Mouse (Mus musculus): Measurements from ENCODE around the gene Cdk18.

Gene Cdk18

DNA sequence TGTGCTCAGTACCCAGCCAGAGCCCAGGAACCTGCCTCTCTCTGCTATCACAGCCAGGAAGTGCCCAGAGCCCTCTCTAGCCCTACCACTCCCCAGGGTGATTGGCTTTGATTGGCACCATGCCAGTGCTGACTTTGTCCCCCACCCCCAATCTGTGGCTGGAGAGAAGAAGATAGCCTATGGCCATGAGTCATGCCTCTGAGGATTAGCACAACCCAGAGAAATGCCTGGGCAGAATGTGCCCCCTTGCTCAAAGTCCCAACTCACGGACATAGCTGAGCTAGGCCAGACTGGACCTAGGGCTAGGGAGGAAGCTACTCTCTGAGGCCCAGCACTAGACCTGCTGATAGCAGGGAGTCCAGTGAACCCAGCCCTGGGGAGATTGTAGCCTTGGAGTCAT is 10.7 kb upstream of the Cdk18 start:
- DNase-seq (ENCODE audit: extremely low spot score, low read depth, low spot score) = no peak

GRCm38 (mm10) chr1:132149410-132149809 is 9.9 kb upstream of the Cdk18 start:
- DNase-seq (ENCODE audit: extremely low spot score, low read depth, low spot score) = no peak

DNA sequence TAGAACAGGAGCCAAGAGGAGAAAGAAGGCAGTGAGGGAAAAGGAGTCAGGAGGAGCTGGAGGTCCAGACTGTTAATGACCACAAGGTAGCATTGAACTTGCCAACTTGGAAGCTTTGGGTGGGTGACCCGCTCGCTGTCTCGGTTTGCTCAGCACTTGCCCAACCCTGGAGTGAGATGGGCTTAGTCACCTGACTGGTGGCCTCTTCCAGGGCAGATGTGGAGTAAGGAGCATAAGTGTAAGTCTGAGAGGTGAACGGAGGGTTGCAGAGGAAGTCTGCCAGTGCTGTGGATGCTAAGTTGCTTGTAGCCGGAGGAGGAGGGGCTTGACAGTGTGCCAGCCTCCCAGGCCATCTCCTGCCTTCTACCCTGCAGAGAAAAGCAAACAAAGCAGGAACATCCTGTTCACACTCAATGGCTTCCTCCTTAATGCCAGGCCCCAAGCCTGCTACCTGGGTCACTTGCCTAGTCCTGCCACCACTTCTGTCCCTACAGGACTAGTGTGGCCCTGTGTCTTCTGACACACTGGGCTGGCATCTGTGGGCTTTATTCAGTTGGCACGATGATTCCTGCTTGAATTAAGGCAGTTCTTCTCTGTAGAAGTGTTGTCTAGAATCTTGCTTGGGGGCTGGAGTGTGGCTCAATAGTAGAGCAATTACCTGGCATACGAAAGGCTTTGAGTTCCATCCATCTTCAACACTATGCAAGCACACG is 6.6 kb upstream of the Cdk18 start:
- no peak for DNase-seq (ENCODE audit: extremely low spot score, low read depth, low spot score)

DNA sequence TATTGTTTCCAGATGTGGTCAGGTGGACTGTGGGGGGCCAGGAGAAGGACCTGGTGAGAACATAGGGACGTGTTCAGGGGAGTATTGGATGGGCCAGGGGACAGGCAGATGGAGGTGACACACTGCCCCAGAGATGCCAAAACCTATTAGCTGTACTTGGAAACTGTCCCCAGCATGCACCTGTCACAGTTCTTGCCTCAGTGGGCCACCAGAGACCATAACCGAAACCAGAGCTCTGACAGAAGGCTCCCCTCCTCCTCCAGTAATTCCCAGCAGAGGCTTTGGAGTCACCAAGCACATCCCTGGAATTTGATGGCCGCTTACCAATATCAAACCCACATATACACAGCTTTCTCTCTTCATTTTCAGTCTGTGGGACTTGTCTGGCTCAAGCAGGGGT is 5.4 kb upstream of the Cdk18 start:
- no peak for DNase-seq (ENCODE audit: extremely low spot score, low read depth, low spot score)

DNA sequence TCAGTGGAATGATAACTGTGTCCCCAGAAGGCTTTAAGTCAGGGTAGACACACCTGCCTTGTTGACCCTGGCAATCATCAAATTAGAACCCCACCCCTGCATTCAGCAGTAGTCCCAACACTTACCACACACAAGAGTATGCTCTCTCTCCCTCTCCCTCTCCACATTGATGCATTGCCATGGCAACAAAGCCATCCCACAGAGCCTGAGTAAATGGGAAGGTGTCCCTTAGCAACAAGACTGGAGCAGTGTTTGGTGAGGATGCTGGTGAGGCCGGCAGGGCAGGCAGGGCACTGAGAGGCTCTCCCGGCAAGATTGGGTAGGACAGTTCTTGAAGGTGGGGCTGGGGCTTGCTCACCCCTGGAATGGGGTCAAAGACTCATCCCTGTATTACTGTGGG is 4.7 kb upstream of the Cdk18 start:
- no peak for DNase-seq (ENCODE audit: extremely low spot score, low read depth, low spot score)

- DNase-seq (ENCODE audit: extremely low spot score, low read depth, low spot score) = no peak
Observed at GRCm38 (mm10) chr1:132143730-132144129, 4.2 kb upstream of the Cdk18 start.

- no peak for DNase-seq (ENCODE audit: extremely low spot score, low read depth, low spot score)
Observed at GRCm38 (mm10) chr1:132143079-132143478, 3.6 kb upstream of the Cdk18 start.

- no peak for DNase-seq (ENCODE audit: extremely low spot score, low read depth, low spot score)
Observed at GRCm38 (mm10) chr1:132141753-132142152, 2.3 kb upstream of the Cdk18 start.

- no peak for DNase-seq (ENCODE audit: extremely low spot score, low read depth, low spot score)
Observed at GRCm38 (mm10) chr1:132141166-132141565, 1.7 kb upstream of the Cdk18 start.

GRCm38 (mm10) chr1:132140574-132140973 is 1.1 kb upstream of the Cdk18 start:
- DNase-seq (ENCODE audit: extremely low spot score, low read depth, low spot score) = no peak

- DNase-seq (ENCODE audit: extremely low spot score, low read depth, low spot score) = no peak
Observed at GRCm38 (mm10) chr1:132140171-132140570, 687 bp upstream of the Cdk18 start.

GRCm38 (mm10) chr1:132138576-132139415 is 688 bp downstream of the Cdk18 start:
- DNase-seq (ENCODE audit: extremely low spot score, low read depth, low spot score) = no peak

- DNase-seq (ENCODE audit: extremely low spot score, low read depth, low spot score) = no peak
Observed at GRCm38 (mm10) chr1:132137935-132138575, 1.4 kb downstream of the Cdk18 start.

DNA sequence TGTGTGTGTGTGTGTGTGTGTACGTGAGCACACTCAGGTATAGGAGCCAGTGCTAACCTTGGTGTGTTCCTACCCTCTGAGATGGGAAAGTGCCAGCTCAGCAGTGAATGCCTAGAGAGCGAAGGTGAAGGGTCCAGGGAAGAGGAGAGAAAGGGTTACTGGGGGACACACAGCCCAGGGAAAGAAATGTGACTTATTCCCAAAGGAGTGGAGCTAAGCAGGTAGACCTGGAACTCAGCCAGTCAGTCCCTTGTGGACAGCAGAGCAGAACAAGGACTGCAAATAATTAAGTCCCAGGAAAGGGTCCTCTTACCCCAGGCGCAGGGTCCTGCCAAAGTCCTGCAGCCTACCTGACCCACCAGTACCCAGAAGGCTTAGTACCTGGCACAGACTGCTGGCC is 2.6 kb downstream of the Cdk18 start:
- DNase-seq (ENCODE audit: extremely low spot score, low read depth, low spot score) = no peak

GRCm38 (mm10) chr1:132135631-132136030 is 3.9 kb downstream of the Cdk18 start:
- DNase-seq (ENCODE audit: extremely low spot score, low read depth, low spot score) = no peak

DNA sequence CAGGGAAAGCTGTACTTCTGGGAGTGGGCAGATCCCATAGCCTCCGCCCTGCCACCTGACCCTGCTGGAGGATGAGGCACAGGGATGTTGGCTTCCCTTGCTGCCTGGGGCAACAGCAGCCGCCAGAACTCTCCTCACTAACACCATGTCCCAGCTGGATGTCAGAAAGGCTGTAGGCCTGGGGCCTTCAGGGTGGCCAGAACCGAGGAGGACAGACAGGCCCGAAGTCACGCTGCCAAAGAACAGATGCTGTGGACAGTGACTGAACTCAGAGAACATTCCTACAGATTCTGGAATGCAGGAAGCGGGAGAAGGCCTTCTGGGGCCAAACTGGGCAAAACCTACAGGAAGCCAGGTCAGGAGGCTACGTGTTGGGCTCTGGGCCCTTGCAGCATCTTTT is 11.2 kb downstream of the Cdk18 start:
- DNase-seq (ENCODE audit: extremely low spot score, low read depth, low spot score) = no peak

DNA sequence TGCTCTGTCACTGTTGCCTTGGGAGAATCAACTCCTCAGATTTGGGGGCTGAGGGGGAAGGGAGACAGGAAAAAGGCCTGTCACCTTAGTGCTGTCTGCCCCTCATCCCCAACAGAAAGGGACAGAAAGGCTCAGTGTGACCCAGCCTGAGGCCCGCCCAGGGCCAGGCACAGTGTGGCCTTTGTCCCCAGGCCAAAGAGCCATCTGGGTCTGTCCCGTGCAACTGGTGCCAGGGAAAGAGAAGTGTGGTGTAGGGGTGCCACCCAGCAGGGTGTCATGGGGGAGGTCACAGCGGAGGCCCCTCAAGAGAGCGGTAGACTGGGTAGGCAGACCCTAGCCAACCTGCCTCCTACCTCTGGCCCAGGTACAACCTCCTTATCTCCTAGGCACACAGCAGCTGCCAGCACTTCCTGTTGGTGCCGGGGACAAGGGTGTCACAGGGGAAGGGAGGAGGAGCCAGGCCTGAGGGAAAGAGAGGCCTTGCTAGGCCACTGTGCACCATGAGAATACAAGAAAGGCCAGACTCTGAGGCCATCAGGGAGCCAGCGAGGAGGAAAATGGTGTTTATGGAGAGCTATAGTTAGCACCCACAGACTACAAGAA is 13.6 kb downstream of the Cdk18 start:
- DNase-seq (ENCODE audit: extremely low spot score, low read depth, low spot score) = no peak

- no peak for DNase-seq (ENCODE audit: extremely low spot score, low read depth, low spot score)
Observed at GRCm38 (mm10) chr1:132125249-132125648, 14.2 kb downstream of the Cdk18 start.

DNA sequence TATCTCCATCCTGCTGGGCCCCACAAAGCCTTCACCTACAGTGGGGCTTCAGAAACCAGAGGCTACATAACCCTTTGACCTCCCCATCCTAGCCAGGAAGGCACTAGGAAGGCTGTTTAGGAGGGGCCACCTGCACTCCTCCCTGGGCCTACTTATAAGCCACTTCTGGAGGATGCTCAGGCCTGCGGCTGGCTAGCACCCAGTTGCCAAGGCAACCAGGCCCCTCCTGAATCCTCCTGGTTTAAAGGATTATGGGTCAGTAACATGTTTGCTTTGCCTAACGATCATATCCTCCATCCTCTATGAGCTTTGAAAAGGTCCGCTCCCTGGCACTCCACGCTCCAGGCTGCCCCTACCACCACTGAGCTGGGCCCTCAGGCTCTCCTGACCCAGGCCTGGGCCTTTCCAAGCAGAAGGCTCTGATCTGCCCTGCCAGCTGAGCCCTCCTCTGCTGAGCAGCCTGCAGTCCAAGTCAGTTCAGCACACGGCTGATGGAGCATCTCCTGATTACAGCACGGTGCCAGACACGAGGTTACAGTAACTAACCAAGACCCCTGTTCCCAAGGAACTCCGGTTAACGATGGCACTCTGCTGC is 16.0 kb downstream of the Cdk18 start:
- no peak for DNase-seq (ENCODE audit: extremely low spot score, low read depth, low spot score)

DNA sequence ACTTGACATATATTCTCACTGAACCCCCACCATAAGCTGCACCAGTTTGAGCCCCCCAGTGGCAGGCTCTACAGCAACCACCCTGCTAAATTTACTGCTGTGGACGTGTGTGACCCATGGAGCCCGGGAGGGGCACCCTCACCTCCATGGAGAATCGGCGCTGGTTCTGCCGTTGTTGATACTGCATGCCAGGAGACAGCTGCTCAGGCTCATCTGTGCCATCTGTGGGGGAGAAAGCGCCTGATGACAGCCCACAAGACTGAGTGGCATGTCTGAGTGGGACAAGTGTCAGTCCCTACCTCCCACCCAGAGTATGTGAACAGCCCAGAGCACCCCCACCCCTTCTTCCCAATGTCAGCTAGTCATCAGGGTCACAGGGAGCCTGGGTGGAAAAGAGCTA is 17.6 kb downstream of the Cdk18 start:
- no peak for DNase-seq (ENCODE audit: extremely low spot score, low read depth, low spot score)

GRCm38 (mm10) chr1:132121236-132121635 is 18.2 kb downstream of the Cdk18 start:
- peak; percentile 73 for DNase-seq (ENCODE audit: extremely low spot score, low read depth, low spot score)

Measured in hindlimb bud, embryonic 11.5 days (tissue).